Mouse (Mus musculus) CD4-positive, CD25-positive, alpha-beta regulatory T cell, adult 4 months (primary cell): ENCODE data around the gene Olfr845. TPM values are rescaled to one million over a fixed set of nuclear protein-coding genes. Genes with fewer than 3 reads are reported as not detected.

Experiments used
- ATAC-seq: one replicate; pipeline ENCODE4 v1.8.0; 2017
- polyA plus RNA-seq, 2 experiments: library from polyadenylated mRNA; unstranded; fragments of 100-300 nt; shearing (Covaris generic); gene quantifications; one replicate each; pipeline ENCODE4 v1.2.1; 2017

Olfr845 gene
- not detected for polyA plus RNA-seq

DNA sequence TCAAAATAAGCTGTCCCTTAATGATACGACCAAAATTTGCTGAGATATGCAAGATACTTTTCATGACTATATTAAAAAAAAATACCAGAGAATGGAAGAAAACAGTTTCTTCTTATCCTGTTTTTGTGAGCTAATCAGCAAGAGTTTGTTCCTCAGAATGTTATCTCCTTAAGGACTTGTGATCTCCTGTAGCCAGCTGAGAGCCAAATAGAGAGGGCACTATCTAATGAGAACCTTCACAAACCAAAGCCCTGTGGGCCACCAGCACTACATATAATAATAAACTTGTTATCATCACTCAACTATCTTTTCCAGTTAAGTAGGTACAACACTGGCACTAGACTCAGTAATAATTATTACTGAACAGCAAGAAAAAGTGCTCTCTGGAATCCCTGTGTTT, at the start of gene Olfr845:
Gene Olfr845 (plus strand): TSS at position 301 of the 400 bp plus-strand sequence.
- no peak for ATAC-seq

DNA sequence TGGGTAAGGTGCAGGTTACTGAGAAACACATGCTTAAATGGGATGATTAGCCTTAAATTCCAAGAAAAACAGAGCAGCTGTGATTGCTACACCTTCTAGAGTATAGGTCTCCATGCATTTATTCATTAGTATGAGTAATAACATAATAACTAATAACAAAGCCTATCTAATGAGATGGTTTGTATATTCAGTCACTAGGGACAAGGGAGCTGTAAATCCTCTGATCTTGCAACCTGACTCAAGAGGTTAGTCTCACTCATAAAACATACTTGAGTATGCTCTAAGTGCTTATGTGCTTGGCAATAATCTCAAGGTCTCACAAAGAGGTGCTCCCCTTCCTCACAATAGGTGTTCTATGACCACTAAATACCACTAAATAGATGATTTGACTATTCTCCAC, 20.2 kb upstream of the Olfr845 start, which contains the start of gene Olfr844:
Gene Olfr844 (plus strand): TSS at position 301 of the 400 bp plus-strand sequence.
- no peak for ATAC-seq

DNA sequence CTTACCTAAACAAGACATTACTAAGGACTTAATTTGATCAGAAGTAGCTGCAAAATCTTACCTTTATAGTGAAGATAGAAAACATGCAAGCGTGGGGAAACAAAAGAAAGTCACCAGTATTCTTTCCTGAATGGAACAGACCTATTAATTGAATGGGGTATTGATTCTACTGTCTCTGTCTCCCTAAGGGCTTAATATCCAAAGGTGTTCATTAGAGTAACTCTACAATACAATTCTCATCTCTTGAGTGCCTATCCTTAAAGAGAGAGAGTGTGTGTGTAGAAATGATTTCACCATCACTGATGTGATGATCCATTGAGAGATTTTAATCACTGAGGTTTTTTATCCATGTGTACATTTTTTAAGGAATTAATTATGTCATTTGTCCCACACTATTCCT, 27.6 kb downstream of the Olfr845 start, which contains the start of gene Olfr846:
Gene Olfr846 (minus strand): TSS at position 101 of the 400 bp plus-strand sequence.
- no peak for ATAC-seq

DNA sequence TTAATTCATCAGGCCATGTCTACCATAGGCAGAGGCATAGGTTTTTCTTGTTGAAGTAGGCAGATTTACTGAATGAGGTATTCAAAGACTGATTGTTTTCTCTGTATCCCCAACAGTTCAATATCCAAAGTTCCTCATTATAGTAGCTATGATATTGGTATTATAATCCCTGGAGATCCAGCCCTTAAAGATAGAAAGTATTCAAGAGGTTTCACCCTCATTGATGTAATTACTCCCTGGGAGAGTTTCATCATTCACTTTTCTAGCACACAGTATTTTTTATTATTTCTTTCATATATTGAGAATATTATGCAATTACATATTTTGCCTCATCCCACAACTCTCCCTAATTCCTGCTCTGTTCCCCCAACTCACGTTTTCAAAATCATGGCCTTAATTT, 42.3 kb downstream of the Olfr845 start, which contains the start of gene Olfr847:
Gene Olfr847 (minus strand): TSS at position 101 of the 400 bp plus-strand sequence.
- no peak for ATAC-seq

Other genes starting within 250 kb of the Olfr845 start
- not detected for gene Olfr836, start 216.1 kb upstream of the Olfr845 start, polyA plus RNA-seq
- gene Olfr837, start 200.1 kb upstream of the Olfr845 start, polyA plus RNA-seq, result under 1 TPM in 1 of 2 experiments, not detected in 1; 0.22 TPM
- not detected for gene Olfr839-ps1, start 159.1 kb upstream of the Olfr845 start, polyA plus RNA-seq
- not detected for gene Olfr843, start 84.5 kb upstream of the Olfr845 start, polyA plus RNA-seq
- gene Olfr844, start 20.1 kb upstream of the Olfr845 start, polyA plus RNA-seq, result not detected
- not detected for gene Olfr846, start 27.5 kb downstream of the Olfr845 start, polyA plus RNA-seq
- not detected for gene Olfr847, start 42.2 kb downstream of the Olfr845 start, polyA plus RNA-seq
- gene Olfr849, start 103.8 kb downstream of the Olfr845 start, polyA plus RNA-seq, result not detected
- not detected for gene Olfr850, start 141.8 kb downstream of the Olfr845 start, polyA plus RNA-seq
- gene Olfr851, start 156.8 kb downstream of the Olfr845 start, polyA plus RNA-seq, result not detected
- gene Olfr853, start 204.6 kb downstream of the Olfr845 start, polyA plus RNA-seq, result not detected
- not detected for gene Olfr854, start 230.9 kb downstream of the Olfr845 start, polyA plus RNA-seq
- not detected for gene Olfr855, start 246.2 kb downstream of the Olfr845 start, polyA plus RNA-seq